Mouse (Mus musculus) forebrain, embryonic 15.5 days (tissue): ENCODE data around the gene Pafah1b3. TPM values are rescaled to one million over a fixed set of nuclear protein-coding genes. Genes with fewer than 3 reads are reported as not detected.
"Not testable (repeated sequence)": the region's sequence is repeated elsewhere in the genome, so short reads cannot be mapped to it uniquely, and the experiment has no call there.

Experiments used
- ATAC-seq: fragments of 200-750 bp; cut with Nextera tagmentation; replicated peaks from 2 replicates; pipeline ENCODE4 v1.8.0; 2017; ENCODE audit warnings: mild to moderate bottlenecking, moderate TSS enrichment, moderate library complexity
- H3K27ac ChIP-seq: fragments of 300-500 bp; sonication (generic); replicated peaks from 2 replicates; pipeline ENCODE4 v1.5.1; 2015; ENCODE audit warnings: mild to moderate bottlenecking, inconsistent platforms
- H3K27me3 ChIP-seq: fragments of 300-500 bp; sonication (generic); 2 replicates; pipeline ENCODE4 v1.6.1; 2015; ENCODE audit warnings: inconsistent platforms
- H3K36me3 ChIP-seq: fragments of 300-500 bp; sonication (generic); 2 replicates; pipeline ENCODE4 v1.6.1; 2015; ENCODE audit warnings: mild to moderate bottlenecking, inconsistent platforms
- H3K4me1 ChIP-seq: fragments of 300-500 bp; sonication (generic); 2 replicates; pipeline ENCODE4 v1.6.1; 2015; ENCODE audit warnings: inconsistent platforms
- H3K4me2 ChIP-seq: fragments of 300-500 bp; sonication (generic); replicated peaks from 2 replicates; pipeline ENCODE4 v1.6.1; 2015; ENCODE audit warnings: mild to moderate bottlenecking, inconsistent platforms
- H3K4me3 ChIP-seq: fragments of 300-500 bp; sonication (generic); 2 replicates; pipeline ENCODE4 v1.5.1; 2015; ENCODE audit warnings: mild to moderate bottlenecking, inconsistent platforms
- H3K9ac ChIP-seq: fragments of 300-500 bp; sonication (generic); replicated peaks from 2 replicates; pipeline ENCODE4 v1.6.1; 2015; ENCODE audit warnings: mild to moderate bottlenecking, inconsistent platforms
- H3K9me3 ChIP-seq: fragments of 300-500 bp; sonication (generic); 2 replicates; pipeline ENCODE4 v1.6.1; 2016; ENCODE audit warnings: inconsistent platforms
- WGBS: fragments of 180-500 bp; shearing (Covaris S2); methylation state at CpG from one replicate; pipeline ENCODE4 v1.1.7; 2015; ENCODE audit warnings: mixed read lengths; 5-methylcytosine and 5-hydroxymethylcytosine counted together
- polyA plus RNA-seq: library from polyadenylated mRNA; unstranded; fragments of >200 nt; fragmentation: Nextera tagmentation; extraction: Ambion mirVana; gene quantifications from 2 replicates; pipeline ENCODE4 v1.2.1, GENCODE M21; 2015

The Pafah1b3 gene
- 521 and 550 TPM in 2 replicates for polyA plus RNA-seq

GRCm38 (mm10) chr7:25297454-25298325, at the start of gene Pafah1b3:
Gene Pafah1b3, minus strand, starts transcription at chr7:25297986.
- H3K9me3 ChIP-seq: no peaks in the 10 kb centered on the region
- H3K9ac ChIP-seq: peak within 1 kb of the TSS; percentile 87
- under 1% methylated on average over 52 of the region's 52 CpGs for WGBS
- peaks cover 31% of the 10 kb centered on the region for H3K36me3 ChIP-seq
- no peaks in the 10 kb centered on the region for H3K27me3 ChIP-seq
- H3K4me2 ChIP-seq: peak within 1 kb of the TSS; percentile 63
- H3K4me1 ChIP-seq: peaks cover 31% of the 10 kb centered on the region
- peak within 1 kb of the TSS; percentile 58 for H3K4me3 ChIP-seq
- peak; percentile 93 for ATAC-seq
- peak within 1 kb of the TSS; percentile 95 for H3K27ac ChIP-seq

- H3K36me3 ChIP-seq: peaks cover 40% of the 10 kb centered on the region
- H3K4me3 ChIP-seq: no peak overlapping the region
- no peak overlapping the region for H3K9ac ChIP-seq
- H3K9me3 ChIP-seq: no peaks in the 10 kb centered on the region
- 66% methylated on average over 19 of the region's 20 CpGs for WGBS
- H3K27ac ChIP-seq: peak overlapping the region; percentile 62
- H3K4me2 ChIP-seq: no peak overlapping the region
- no peaks in the 10 kb centered on the region for H3K27me3 ChIP-seq
- H3K4me1 ChIP-seq: no peaks in the 10 kb centered on the region
- peak; percentile 65 for ATAC-seq
Measured at GRCm38 (mm10) chr7:25341000-25341784, 43.4 kb upstream of the Pafah1b3 start.

GRCm38 (mm10) chr7:25339329-25339728, 41.5 kb upstream of the Pafah1b3 start:
- Histone ChIP-seq H3K9me3 (no peaks in the 10 kb centered on the region), H3K36me3 (peaks cover 47% of the 10 kb centered on the region), H3K4me3 (no peak overlapping the region), H3K4me2 (no peak overlapping the region), H3K9ac (no peak overlapping the region), H3K27me3 (no peaks in the 10 kb centered on the region), H3K4me1 (no peaks in the 10 kb centered on the region), H3K27ac (no peak overlapping the region)
- no peak for ATAC-seq
- 94% methylated on average over 9 of the region's 9 CpGs for WGBS

GRCm38 (mm10) chr7:25334472-25334871, 36.7 kb upstream of the Pafah1b3 start:
- Histone ChIP-seq H3K4me3 (no peak overlapping the region), H3K27me3 (no peaks in the 10 kb centered on the region), H3K4me2 (no peak overlapping the region), H3K9me3 (no peaks in the 10 kb centered on the region), H3K36me3 (peaks cover 49% of the 10 kb centered on the region), H3K4me1 (no peaks in the 10 kb centered on the region), H3K9ac (no peak overlapping the region), H3K27ac (no peak overlapping the region)
- no peak for ATAC-seq
- 82% methylated on average over 12 of the region's 12 CpGs for WGBS

GRCm38 (mm10) chr7:25333596-25334307, 36.0 kb upstream of the Pafah1b3 start:
- 0 out of 2 replicates have a peak, but pooled peaks have one; percentile 43 for ATAC-seq
- no peak overlapping the region for H3K27ac ChIP-seq
- no peak overlapping the region for H3K9ac ChIP-seq
- no peak overlapping the region for H3K4me3 ChIP-seq
- 38% methylated on average over 16 of the region's 16 CpGs for WGBS
- H3K9me3 ChIP-seq: no peaks in the 10 kb centered on the region
- H3K36me3 ChIP-seq: peaks cover 49% of the 10 kb centered on the region
- no peaks in the 10 kb centered on the region for H3K4me1 ChIP-seq
- H3K27me3 ChIP-seq: no peaks in the 10 kb centered on the region
- H3K4me2 ChIP-seq: no peak overlapping the region

- H3K27ac ChIP-seq: no peak overlapping the region
- H3K4me2 ChIP-seq: no peak overlapping the region
- no peaks in the 10 kb centered on the region for H3K9me3 ChIP-seq
- H3K4me1 ChIP-seq: peaks cover 10% of the 10 kb centered on the region
- H3K27me3 ChIP-seq: no peaks in the 10 kb centered on the region
- 86% methylated on average over 8 of the region's 8 CpGs for WGBS
- ATAC-seq: no peak
- no peak overlapping the region for H3K9ac ChIP-seq
- H3K4me3 ChIP-seq: no peak overlapping the region
- H3K36me3 ChIP-seq: peaks cover 20% of the 10 kb centered on the region
Measured at GRCm38 (mm10) chr7:25326233-25326632, 28.4 kb upstream of the Pafah1b3 start.

GRCm38 (mm10) chr7:25325431-25325830, 27.6 kb upstream of the Pafah1b3 start:
- not testable (repeated sequence) for H3K4me2 ChIP-seq, H3K27ac ChIP-seq, H3K9me3 ChIP-seq, H3K9ac ChIP-seq, H3K27me3 ChIP-seq, ATAC-seq, H3K4me3 ChIP-seq
- H3K4me1 ChIP-seq: peaks cover 12% of the 10 kb centered on the region
- 94% methylated on average over 6 of the region's 6 CpGs for WGBS
- peaks cover 12% of the 10 kb centered on the region for H3K36me3 ChIP-seq

GRCm38 (mm10) chr7:25323219-25323618, 25.4 kb upstream of the Pafah1b3 start:
- no peak overlapping the region for H3K9ac ChIP-seq
- ATAC-seq: no peak
- WGBS: 91% methylated on average over 2 of the region's 2 CpGs

GRCm38 (mm10) chr7:25322058-25322484, 24.3 kb upstream of the Pafah1b3 start:
- no peak for ATAC-seq
- Histone ChIP-seq H3K27me3 (no peaks in the 10 kb centered on the region), H3K4me3 (no peak overlapping the region), H3K4me2 (no peak overlapping the region), H3K9me3 (no peaks in the 10 kb centered on the region), H3K27ac (peak overlapping the region; percentile 13; the same call in 1 of the 2 replicates), H3K36me3 (no peaks in the 10 kb centered on the region), H3K4me1 (peaks cover 27% of the 10 kb centered on the region), H3K9ac (0 out of 2 replicates have a peak overlapping the region, but pooled peaks have one; percentile 9)
- 6% methylated on average over 6 of the region's 6 CpGs for WGBS

More at GRCm38 (mm10) chr7:25323219-25323618, 25.4 kb upstream of the Pafah1b3 start:
- Histone ChIP-seq H3K27me3 (no peaks in the 10 kb centered on the region), H3K4me2 (no peak overlapping the region), H3K9me3 (no peaks in the 10 kb centered on the region), H3K27ac (no peak overlapping the region), H3K4me3 (no peak overlapping the region), H3K4me1 (peaks cover 18% of the 10 kb centered on the region), H3K36me3 (0 out of 2 replicates have a peak, but pooled peaks cover 2% of the 10 kb centered on the region)

GRCm38 (mm10) chr7:25317446-25317999, 19.7 kb upstream of the Pafah1b3 start:
- Histone ChIP-seq H3K9me3 (no peaks in the 10 kb centered on the region), H3K36me3 (no peaks in the 10 kb centered on the region), H3K27me3 (peaks cover 27% of the 10 kb centered on the region), H3K27ac (peak overlapping the region; percentile 88), H3K9ac (peak overlapping the region; percentile 79), H3K4me3 (peak overlapping the region; percentile 73), H3K4me2 (peak overlapping the region; percentile 91), H3K4me1 (peaks cover 46% of the 10 kb centered on the region)
- 0 out of 2 replicates have a peak, but pooled peaks have one; percentile 1 for ATAC-seq
- WGBS: 12% methylated on average over 21 of the region's 21 CpGs
